Mouse (Mus musculus) E14TG2a.4 (cell line): ENCODE measurements around the gene Nxn.

Source experiments
- H3K27me3 ChIP-seq: 2 replicates; pipeline ENCODE4 v1.6.1; 2014; ENCODE audit warnings: low read length, control low read depth; ENCODE audit not compliant: insufficient read depth
- H3K36me3 ChIP-seq: 2 replicates; pipeline ENCODE4 v1.6.1; 2014; ENCODE audit warnings: low read length, control low read depth; ENCODE audit not compliant: insufficient read depth
- H3K4me1 ChIP-seq: replicated peaks from 2 replicates; pipeline ENCODE4 v1.6.1; 2014; ENCODE audit warnings: low read depth, low read length, control low read depth
- H3K4me3 ChIP-seq: replicated peaks from 2 replicates; pipeline ENCODE4 v1.5.1; 2014; ENCODE audit warnings: mild to moderate bottlenecking, low read length
- H3K9me3 ChIP-seq: 2 replicates; pipeline ENCODE4 v1.6.1; 2014; ENCODE audit warnings: low read length, control low read depth
- CTCF ChIP-seq: conservative IDR thresholded peaks from 2 replicates; pipeline ENCODE4 v1.5.1; 2014; ENCODE audit warnings: low read length
- NANOG ChIP-seq: IDR thresholded peaks from 2 replicates; pipeline ENCODE4 v1.6.1; 2014; ENCODE audit warnings: borderline replicate concordance, low read length, mixed read lengths
- POU5F1 ChIP-seq: IDR thresholded peaks from 2 replicates; pipeline ENCODE4 v1.6.1; 2014; ENCODE audit warnings: low read length, borderline replicate concordance

The Nxn gene

DNA sequence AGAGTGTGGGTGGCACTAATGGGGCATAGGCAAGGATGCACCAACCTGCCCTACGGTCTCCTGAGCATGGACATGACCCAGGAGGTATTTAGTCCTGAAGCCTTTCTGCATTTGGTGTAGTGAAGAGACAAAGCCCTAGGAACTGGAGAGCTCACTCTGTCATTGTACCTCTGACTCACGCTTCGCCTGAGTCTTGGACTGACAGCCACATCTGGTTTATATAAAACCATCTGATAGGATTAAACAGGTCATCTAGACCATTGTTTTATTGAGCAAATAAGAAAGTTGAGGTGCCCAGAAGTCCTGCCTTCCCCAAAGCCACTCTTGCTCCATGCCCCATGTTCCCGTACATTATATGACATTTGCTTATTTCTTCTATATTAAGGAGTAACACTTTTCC, 93.4 kb downstream of the Nxn start:
- Histone ChIP-seq H3K4me3 (no peak overlapping the region), H3K9me3 (no peaks in the 10 kb centered on the region), H3K36me3 (no peaks in the 10 kb centered on the region), H3K27me3 (peaks cover 65% of the 10 kb centered on the region), H3K4me1 (peaks cover 68% of the 10 kb centered on the region)
- no peak for TF ChIP-seq CTCF

DNA sequence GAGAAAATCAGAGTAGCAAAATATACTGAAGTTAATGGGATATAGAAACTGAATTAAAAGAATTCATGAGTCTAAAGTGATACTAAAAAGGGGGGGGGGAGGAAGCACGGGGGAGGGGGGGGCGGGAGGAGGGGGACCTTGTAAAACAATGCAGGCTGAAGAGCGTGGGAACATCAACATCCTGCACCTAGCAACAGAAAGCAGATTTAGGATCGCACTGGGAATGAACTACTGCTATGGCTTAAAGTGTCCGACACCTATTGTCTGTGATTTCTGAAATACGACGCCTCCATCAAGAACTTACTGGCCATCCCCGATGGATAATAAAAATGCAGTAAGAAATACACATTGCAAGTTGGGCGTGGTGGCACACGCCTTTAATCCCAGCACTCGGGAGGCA, 95.6 kb downstream of the Nxn start:
- peaks cover 74% of the 10 kb centered on the region for H3K27me3 ChIP-seq
- peaks cover 61% of the 10 kb centered on the region for H3K4me1 ChIP-seq
- no peaks in the 10 kb centered on the region for H3K9me3 ChIP-seq
- H3K4me3 ChIP-seq: no peak overlapping the region
- TF ChIP-seq CTCF: no peak
- TF ChIP-seq POU5F1: no peak
- no peak for TF ChIP-seq NANOG
- H3K36me3 ChIP-seq: no peaks in the 10 kb centered on the region

DNA sequence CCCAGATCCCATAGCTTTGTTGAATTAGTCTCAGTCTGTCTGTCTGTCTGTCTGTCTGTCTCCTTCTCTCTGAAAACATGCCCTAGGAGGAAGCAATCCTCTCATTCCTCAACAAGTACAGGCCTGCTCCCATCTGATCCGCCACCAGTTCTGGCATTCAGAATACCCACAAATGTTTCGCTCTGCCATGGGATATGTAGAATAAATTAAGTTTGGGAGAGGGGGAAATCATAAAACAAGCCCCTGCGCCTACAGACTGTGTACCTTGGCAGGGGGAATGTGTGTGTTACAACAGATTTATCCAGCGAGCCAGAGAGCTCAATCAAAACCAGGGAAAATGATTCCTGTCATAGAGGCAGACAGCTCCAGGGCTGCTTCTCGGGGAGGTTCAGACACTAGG, 98.1 kb downstream of the Nxn start:
- Histone ChIP-seq H3K27me3 (peaks cover 74% of the 10 kb centered on the region), H3K9me3 (no peaks in the 10 kb centered on the region), H3K4me3 (no peak overlapping the region), H3K36me3 (no peaks in the 10 kb centered on the region), H3K4me1 (peaks cover 63% of the 10 kb centered on the region)
- TF ChIP-seq CTCF (no peak), NANOG (no peak), POU5F1 (no peak)

DNA sequence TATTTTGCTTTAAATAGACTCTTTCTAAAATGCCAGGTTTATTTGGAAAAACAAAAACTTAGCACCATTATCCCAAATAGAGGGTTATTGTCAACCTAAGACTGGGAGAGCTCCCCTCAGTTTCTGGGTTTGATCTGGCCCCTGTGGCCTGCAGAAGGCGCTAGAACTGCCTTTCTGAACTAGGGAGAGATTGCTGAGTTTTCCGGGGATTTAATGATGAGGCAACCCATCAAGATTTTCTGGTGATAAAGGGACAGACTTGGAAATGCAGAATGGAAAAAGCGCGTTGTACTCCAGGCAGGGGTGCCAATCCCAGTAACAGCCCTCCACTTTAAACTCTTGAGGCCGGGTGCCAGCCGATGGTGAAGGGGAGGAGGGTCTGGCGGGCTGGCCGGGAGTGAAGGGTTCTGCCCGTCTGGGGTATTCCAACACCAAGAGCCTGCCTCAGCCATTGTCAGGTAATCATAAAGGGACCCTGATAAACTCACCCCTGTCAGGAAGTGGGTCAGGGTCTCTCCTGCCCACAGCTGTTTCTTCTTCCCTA, 100.4 kb downstream of the Nxn start:
- peaks cover 76% of the 10 kb centered on the region for H3K27me3 ChIP-seq
- no peaks in the 10 kb centered on the region for H3K9me3 ChIP-seq
- peaks cover 76% of the 10 kb centered on the region for H3K4me1 ChIP-seq
- H3K36me3 ChIP-seq: no peaks in the 10 kb centered on the region
- no peak for TF ChIP-seq NANOG
- peak; percentile 25 for TF ChIP-seq CTCF
- TF ChIP-seq POU5F1: no peak
- H3K4me3 ChIP-seq: no peak overlapping the region

DNA sequence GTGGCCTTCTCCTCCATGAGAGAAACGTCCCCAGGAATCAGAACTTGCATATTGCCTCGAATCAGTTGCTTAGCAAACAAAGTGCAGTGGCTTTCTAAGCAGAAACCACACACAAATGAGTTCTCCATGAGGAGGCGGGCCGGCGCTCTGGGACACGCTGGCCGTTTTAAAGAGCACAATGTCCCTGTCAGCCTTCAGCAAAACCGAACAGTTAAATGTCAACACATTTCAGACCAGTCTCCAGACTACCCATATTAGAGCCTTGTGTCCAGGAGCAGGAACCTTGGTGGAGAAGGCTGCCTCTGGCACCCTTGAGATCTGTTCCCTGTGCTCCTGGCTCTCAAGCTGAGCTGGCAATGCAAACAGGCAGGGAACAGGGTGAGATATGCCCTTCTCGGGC, 101.7 kb downstream of the Nxn start:
- Histone ChIP-seq H3K4me1 (peaks cover 79% of the 10 kb centered on the region), H3K4me3 (no peak overlapping the region), H3K27me3 (peaks cover 74% of the 10 kb centered on the region), H3K36me3 (no peaks in the 10 kb centered on the region), H3K9me3 (no peaks in the 10 kb centered on the region)
- TF ChIP-seq POU5F1: no peak
- TF ChIP-seq CTCF: no peak
- no peak for TF ChIP-seq NANOG

DNA sequence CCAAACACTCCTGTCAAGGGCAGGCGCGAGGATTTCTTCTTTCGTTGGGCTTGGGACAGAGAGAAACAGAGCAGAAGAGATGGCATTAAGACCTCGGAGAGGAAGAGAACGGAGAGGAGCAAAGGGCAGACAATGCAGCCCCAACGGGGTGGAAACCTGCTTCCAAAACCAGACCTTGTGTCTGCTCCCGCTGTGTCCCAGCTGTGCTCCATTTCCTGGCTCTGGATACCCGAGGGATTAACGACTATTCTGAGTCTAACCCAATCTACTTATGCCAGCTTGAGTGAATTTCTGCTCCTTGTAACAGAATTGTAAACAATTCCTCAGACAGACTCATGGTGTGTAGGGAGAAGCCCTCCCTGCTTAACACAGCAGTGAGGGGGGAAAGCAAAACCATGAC, 104.1 kb downstream of the Nxn start:
- H3K9me3 ChIP-seq: no peaks in the 10 kb centered on the region
- H3K4me3 ChIP-seq: peak overlapping the region; percentile 46; the same call in 1 of the 2 replicates

DNA sequence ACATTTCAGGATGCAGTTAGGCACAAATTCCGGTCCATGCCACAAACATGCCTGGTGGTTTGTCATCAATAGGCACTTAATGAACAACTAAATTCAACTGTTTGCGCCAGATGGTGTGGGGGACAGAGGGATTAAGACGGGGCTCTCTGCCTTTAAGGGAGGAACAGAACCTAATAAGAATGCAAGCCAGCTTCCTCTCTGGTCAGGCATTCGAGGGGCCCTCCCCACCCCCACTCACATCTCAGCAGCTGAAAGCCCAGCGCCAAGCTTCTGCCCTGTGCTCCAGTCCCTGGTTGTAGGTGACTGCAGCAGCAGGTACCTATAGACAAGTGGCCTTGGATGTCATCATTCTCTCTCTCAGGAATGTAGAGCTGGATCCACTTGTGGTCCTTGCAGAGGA, 104.9 kb downstream of the Nxn start:
- Histone ChIP-seq H3K27me3 (peaks cover 61% of the 10 kb centered on the region), H3K4me1 (peaks cover 91% of the 10 kb centered on the region), H3K4me3 (peak overlapping the region; percentile 46), H3K9me3 (no peaks in the 10 kb centered on the region), H3K36me3 (no peaks in the 10 kb centered on the region)
- TF ChIP-seq POU5F1 (no peak), CTCF (no peak), NANOG (no peak)

More for the DNA sequence above, 104.1 kb downstream of the Nxn start:
- TF ChIP-seq POU5F1 (no peak), CTCF (no peak), NANOG (no peak)
- Histone ChIP-seq H3K27me3 (peaks cover 62% of the 10 kb centered on the region), H3K4me1 (peaks cover 90% of the 10 kb centered on the region), H3K36me3 (no peaks in the 10 kb centered on the region)

DNA sequence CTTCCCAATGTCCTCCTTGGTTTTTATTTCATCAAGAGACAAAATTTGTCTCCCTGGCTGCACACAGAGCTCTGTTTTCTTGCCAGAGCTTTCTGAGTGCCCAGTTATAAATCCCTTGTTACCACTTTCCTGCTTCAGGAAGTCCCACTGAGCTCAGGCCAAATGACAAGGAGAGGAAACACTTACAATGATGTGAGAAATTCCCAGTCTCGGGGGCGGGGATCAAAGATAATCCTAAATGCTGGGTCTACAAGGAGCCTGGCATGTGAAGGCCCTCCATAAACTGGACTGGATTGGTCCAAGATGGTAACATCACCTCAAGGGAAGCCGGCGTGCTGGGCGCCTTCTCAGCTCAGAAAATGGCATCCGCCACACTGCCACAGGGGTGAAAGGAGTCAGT, 106.1 kb downstream of the Nxn start:
- Histone ChIP-seq H3K9me3 (no peaks in the 10 kb centered on the region), H3K4me1 (peaks cover 93% of the 10 kb centered on the region), H3K4me3 (peak overlapping the region; percentile 35), H3K36me3 (no peaks in the 10 kb centered on the region), H3K27me3 (peaks cover 54% of the 10 kb centered on the region)
- TF ChIP-seq CTCF (no peak), NANOG (no peak), POU5F1 (no peak)

DNA sequence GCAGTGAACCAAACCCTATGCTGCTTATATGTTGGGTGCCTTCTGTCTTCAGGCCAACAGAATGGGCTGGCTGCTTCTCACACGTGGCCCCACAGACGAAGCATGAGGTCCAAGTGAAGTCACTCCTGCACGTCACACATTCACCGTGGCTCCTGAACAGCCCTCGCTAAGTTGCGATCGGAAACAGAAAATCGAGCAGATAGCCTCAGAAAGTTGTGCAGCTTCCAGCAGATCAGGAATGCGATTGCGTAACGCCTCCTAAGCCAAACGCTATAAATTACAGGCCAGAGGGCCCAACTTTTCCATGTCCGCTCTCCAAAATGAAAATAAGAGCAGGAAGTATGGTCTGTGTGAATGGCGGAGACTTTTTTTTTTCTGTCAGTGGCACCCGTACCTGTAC, 106.5 kb downstream of the Nxn start:
- TF ChIP-seq CTCF: no peak
- no peak for TF ChIP-seq NANOG
- TF ChIP-seq POU5F1: no peak
- peaks cover 95% of the 10 kb centered on the region for H3K4me1 ChIP-seq
- no peaks in the 10 kb centered on the region for H3K9me3 ChIP-seq
- H3K27me3 ChIP-seq: peaks cover 50% of the 10 kb centered on the region
- H3K36me3 ChIP-seq: no peaks in the 10 kb centered on the region
- H3K4me3 ChIP-seq: peak overlapping the region; percentile 35
